Mouse (Mus musculus) heart, postnatal 0 days (tissue): Measurements from ENCODE around the gene Inpp4a.

Source experiments
- CTCF ChIP-seq: IDR thresholded peaks from 2 replicates; pipeline ENCODE4 v1.5.1; 2016; ENCODE audit warnings: antibody characterized with exemption, control low read depth, low read depth
- EP300 ChIP-seq: IDR thresholded peaks from 2 replicates; pipeline ENCODE4 v1.6.1; 2016; ENCODE audit warnings: antibody characterized with exemption, low read depth

DNA sequence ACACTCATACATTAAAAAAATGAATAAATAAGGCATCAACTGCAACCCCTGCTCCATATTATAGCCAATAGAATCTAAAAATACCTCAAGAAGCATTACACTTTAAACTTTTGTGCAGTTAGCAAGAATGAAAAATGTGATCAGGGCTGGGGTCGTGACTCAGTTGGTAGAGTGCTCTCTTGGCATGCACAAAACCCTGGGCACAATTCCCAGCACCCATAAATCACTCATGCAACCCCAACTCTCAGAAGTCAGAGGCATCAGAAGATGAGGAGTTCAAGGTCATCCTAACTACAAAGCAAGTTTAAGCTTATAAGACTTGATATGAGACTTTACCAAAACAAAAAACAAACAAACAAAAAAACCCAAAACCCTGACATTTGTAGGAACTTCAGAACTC, 11.9 kb upstream of the Inpp4a start:
- no peak for TF ChIP-seq CTCF
- TF ChIP-seq EP300: no peak
